Mouse (Mus musculus) T-helper 1 cell (primary cell): ENCODE measurements around the gene Pgm1.

ENCODE experiments used
- in situ Hi-C: fragments of 300-600 bp; cut with MboI, MseI; formaldehyde crosslinking; loops from one replicate; pipeline ENCODE4 v1.15.1; 2025; ENCODE audit warnings: high pct_unique_total_duplicates

Pgm1 gene

DNA sequence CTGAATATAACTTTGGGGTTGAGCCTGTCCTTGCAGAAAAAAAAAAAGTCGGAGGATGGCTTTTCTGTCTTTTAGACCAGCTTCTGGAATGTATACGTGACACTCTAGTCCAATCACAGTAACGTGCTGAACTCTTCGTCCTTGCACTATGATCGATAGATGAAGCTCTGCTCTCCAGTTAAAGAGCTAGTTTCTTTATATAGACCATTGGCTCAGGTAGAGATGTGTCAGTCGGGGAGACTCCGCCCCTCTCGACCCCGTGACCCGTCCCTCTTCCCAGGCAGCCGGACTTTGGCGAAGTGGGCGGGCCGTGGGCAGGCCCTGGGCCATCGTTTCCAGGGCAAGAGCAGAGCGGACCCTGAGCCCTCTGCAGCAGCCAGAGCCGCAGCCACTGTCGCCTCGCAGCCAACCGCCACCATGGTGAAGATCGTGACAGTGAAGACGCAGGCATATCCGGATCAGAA, at the start of gene Pgm1:
TSS of gene Pgm1 (plus strand) at position 266 of the 464 bp plus-strand sequence.
- in situ Hi-C loops = loop anchor here (5.0 to 25.0 kb wide), 4 partner anchors 92 to 1383 kb away; no protein-coding TSS in a partner anchor

DNA sequence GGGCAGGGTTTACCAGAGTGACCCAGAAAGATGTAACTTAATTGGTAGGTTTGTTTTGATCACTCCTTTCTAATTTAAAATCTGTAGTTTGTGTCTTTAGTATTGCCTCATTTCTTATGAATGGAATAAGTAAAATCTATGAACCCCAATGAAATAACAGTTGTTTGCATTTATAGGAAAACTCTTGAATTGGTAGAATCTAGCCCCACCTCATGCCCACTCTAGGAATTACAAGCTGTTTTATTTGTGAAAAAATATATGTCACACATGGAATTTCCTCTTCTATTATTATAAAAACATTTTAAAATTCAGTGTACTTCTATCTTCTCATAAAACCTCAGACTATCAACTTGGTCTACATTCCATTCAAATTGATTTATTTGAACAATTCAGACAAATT, 47.3 kb upstream of the Pgm1 start:
- in situ Hi-C loops = loop anchor here (5.0 kb wide), 1 partner anchor 45 kb away; no protein-coding TSS in a partner anchor

DNA sequence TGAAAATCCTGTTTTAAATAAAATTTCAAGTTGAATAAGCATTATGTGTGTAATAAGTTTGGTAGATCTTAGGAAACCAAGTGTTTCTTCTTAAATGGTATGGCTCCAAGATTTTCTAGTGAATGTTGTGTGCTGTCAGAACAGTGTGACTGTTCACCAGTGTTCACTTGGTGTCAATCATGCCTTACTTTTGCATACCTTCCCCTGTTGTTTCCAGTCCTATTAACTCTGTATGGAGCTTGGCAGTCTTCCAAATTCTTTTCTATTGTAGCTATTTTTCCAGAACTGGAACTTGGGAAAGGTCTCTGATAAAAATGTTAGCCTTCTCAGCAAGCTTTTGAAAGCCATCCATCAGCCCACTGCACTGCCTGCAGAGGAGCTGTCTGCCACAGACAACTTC, 46.8 kb upstream of the Pgm1 start:
- in situ Hi-C loops = loop anchor here (5.0 kb wide), 1 partner anchor 45 kb away; no protein-coding TSS in a partner anchor

DNA sequence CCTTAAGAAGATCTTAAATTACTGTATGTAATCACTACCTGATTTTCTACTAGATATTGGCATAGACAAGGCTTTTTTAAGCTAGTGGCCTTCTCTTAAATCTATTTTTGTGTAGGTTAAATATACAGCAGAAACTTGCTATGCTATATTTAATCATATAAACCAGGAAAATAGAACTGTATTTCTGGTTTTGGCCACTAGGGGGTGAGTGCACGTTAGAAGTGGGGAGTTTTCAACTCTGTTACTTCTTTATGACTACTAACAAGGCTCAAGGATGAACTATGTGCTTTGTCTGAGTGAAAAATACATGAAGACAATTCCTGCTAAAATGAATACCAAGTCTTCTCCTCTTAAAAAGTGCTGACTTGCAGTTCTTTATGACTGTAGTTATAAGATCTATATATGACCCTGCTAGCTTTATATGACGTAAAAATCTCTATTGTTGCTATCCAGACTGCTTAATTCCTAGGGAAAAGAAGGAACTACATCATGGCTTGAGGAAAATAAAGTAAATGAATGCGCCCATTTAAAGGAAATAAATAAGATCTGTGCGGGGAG, 15.2 kb upstream of the Pgm1 start:
- in situ Hi-C loops = loop anchor here (10.0 kb wide), 1 partner anchor 189 kb away; no protein-coding TSS in a partner anchor

DNA sequence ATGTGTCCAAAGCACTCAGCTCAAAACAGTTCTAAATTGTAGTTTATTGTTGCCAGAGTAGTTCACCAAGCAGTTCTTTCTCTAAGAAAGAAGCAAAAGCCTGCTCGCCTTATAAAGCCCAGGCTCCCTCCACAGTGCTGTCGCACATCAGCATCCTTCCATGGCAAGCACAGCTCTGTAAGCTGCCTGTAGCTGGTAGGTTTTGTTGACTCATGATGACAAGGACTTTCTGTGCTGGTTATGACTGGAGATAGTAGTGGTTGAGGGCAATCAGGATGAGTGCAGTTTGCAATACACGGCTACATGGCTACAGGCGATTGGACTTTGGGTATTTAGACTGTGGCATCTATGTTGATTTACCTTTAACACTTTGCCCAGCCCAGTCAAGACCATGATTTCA, 2.8 kb upstream of the Pgm1 start:
- in situ Hi-C loops = loop anchor here (5.0 to 25.0 kb wide), 4 partner anchors 89 to 1386 kb away; no protein-coding TSS in a partner anchor

DNA sequence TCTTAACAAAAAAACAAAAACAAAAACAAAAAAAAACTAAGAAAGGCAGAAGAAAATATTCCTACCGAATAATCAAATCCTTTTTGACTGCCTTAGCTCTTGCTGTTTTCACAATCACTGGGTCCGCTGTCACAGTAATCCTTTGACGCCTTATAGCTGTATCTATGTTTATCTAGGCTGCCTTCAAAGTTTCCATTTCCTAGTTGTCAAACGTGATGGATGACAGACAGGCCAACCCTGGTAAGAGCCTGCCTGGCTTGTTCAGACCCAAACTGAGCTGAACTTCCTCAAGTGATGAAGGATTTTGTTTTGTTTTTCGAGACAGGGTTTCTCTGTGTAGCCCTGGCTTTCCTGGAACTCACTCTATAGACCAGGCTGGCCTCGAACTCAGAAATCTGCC, 693 bp upstream of the Pgm1 start:
- in situ Hi-C loops = loop anchor here (5.0 to 25.0 kb wide), 4 partner anchors 91 to 1384 kb away; no protein-coding TSS in a partner anchor

DNA sequence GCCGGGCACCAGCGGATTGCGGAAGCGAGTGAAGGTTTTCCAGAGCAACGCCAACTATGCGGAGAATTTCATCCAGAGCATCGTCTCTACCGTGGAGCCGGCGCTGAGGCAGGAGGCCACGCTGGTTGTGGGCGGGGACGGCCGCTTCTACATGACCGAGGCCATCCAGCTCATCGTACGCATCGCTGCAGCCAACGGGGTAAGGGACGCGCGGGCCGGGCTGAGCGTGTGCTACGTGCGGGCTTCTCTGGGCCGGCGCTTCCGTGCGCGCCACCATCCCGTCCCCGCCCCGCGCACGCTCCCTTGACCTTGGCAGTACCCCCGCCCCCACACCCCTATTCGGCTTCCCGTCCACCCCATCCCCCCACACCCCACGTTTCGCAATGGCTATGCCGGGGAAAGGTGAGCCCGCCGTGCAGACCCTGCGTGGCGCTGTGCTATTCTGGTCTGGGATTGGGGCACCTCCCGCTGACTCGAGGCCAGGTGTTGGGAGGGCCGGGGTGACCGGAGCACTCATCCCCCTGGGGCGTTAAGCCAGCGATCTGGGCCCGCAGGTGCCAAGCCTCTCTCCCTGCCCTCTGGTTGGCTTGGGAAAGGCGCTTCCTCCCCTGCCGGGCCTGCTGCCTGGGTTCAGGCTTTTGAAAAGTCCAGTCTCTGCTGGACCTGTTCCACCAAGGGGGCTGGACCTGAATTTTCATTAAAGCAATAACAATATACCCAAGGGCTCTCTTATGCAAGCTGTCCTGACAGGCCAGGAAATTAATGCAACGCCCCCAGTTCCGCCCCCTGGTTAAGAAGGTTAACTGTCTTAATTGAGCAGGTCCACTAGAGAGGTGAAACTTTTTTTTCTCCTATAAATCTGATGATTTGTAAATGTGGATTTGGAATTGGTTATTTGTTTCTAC, 651 bp downstream of the Pgm1 start, which contains the start of gene Itgb3bp:
TSS of gene Itgb3bp (minus strand) at position 201 of the 905 bp plus-strand sequence.
- in situ Hi-C loops = loop anchor here (5.0 to 25.0 kb wide), 4 partner anchors 93 to 1382 kb away; no protein-coding TSS in a partner anchor

DNA sequence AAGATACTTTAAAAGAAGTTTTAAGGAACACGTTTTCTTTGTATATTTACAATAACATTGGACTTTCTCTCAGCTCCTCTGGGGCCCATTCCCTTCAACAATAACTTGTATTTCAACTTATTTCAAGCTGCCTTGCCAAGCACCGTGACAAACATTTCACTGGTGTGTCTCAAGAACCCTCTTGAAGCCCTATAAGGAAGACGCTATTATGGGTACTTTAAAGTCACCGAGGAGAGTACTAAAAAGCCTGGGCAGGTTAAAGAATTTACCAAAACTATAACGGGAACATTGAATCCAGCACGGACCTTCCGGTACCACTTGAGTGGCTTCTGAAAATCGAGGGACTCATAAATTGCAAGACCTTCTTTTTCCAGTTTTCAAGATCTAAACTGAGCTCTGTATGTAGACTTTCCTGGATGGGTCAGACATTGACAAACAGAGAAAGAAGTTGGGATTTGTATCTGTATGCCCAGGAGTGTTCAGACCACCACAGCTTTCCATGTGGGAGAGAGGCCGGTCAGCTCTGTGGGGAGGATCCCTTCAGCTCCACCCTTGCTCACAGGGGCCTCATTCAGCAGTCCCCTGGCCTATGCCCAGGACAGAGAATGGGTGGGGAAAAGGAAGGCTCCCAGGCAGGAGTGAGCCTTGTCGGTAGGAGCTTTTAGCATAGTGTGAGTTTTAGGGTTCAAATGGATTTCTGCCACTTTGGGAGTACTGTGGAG, 1.5 kb downstream of the Pgm1 start:
- in situ Hi-C loops = loop anchor here (25.0 kb wide), 2 partner anchors 607 to 1382 kb away; no protein-coding TSS in a partner anchor

DNA sequence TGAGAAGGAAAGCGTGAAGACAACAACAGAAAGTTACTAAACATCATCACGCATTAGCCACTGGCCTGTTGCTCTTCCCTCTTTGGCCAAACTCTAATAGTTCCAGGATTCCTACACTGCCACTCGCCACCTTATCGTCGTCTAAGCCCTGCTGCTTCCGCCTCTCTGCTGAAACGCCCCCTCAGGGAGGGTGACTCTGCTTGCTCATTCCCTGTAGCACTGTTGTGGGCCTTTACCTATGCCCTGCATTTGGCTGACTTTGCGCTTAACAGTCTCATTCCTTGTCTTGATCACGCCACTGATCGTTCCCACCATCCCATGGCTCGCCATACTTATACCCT, 2.0 kb downstream of the Pgm1 start:
- in situ Hi-C loops = loop anchor here (25.0 kb wide), 2 partner anchors 606 to 1381 kb away; no protein-coding TSS in a partner anchor

DNA sequence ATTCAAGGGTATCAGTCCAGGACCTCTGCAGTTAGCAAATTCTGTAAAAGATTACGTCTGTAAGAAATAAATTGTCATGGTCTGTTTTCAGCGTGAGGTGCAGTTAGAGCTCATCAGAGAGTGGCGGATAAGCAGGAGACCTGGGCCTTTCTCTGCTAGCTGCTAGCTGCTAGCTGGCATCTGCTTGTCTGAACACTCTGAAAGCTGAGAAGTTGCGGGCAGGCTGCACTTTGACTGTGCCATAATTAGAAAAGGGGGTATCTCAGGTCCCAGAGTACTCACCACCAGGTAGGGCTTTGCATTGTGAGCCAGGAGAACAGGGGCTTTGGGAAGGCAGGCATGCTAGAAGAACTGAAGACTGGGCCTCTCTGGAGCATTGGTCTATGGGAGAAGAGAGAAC, 2.6 kb downstream of the Pgm1 start:
- in situ Hi-C loops = loop anchor here (25.0 kb wide), 2 partner anchors 605 to 1380 kb away; no protein-coding TSS in a partner anchor

DNA sequence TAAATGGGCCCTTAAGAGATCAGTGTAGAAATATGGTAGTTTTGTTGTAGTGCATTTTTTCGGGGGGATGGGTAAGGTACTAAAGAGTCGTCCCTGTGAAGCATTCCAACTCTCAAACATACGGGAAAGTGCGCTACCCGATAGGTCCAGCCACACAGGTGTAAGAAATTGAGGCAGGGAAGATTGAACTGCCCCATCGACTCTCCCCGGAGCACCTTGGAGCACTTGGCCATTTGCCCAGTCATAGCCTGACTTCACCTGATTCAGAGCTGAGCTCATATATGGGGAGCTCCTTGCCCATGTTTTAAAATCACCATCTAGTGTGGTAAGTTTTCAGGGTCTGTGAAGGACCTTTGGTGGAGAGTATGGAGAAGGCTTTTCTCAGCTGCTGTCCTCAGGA, 5.6 kb downstream of the Pgm1 start:
- in situ Hi-C loops = loop anchor here (25.0 kb wide), 2 partner anchors 602 to 1377 kb away; no protein-coding TSS in a partner anchor

DNA sequence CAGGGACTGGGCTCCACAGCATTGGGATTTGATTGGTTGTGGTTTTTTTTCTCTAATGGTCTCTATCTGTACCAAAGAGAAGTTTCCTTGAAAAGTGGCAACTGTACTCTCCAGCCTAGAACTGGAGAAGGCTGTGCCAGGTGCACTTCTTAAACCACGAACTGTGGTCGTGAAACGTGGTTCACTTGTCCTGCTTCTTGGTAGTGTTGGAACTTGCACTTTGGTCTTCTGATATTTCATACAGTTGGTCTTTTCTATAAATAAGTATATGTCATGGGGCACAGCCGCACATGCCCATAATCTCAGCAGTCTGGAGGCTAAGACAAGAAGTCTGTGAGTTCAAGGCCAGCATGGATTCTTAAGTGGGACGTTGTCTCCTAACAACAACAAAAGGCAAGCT, 7.1 kb downstream of the Pgm1 start:
- in situ Hi-C loops = loop anchor here (25.0 kb wide), 2 partner anchors 601 to 1376 kb away; no protein-coding TSS in a partner anchor

DNA sequence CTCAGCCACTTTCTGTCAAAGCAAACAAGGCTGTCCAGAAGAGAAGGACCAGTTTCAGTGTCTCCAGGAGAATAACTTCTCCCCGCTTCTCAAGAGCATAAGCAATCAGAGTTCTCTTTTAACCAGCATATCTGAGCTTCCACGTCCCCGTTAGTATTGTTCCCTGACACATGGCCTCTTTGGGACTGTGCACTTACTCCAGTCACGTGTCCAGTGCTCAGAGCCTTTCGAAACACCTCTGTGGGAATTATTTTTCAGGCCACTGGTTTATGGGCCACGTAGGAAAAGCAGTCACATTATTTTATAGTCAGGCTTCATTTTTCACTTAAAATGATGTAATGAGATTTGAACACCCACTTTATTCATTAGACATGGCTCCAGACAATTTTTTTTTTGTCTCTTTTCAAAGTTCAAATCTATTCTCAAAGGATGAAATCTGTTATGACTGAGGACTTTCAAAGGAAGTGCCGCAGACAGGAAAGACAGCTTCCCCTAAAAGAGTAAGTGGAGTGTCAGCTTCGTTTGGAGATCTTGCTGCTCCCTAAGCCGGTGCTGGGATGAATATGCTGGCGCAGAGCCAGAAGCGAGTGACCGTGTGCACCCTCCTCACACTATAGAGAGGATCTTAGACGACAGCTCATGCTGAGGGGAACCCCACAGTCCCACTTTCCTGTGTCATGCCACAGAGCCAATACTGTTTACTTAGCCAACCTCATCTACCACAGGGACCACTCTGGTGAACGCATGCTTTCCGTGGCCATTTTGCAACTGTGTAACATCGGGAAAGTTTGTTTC, 10.7 kb downstream of the Pgm1 start:
- in situ Hi-C loops = loop anchor here (25.0 kb wide), 2 partner anchors 597 to 1372 kb away; no protein-coding TSS in a partner anchor

DNA sequence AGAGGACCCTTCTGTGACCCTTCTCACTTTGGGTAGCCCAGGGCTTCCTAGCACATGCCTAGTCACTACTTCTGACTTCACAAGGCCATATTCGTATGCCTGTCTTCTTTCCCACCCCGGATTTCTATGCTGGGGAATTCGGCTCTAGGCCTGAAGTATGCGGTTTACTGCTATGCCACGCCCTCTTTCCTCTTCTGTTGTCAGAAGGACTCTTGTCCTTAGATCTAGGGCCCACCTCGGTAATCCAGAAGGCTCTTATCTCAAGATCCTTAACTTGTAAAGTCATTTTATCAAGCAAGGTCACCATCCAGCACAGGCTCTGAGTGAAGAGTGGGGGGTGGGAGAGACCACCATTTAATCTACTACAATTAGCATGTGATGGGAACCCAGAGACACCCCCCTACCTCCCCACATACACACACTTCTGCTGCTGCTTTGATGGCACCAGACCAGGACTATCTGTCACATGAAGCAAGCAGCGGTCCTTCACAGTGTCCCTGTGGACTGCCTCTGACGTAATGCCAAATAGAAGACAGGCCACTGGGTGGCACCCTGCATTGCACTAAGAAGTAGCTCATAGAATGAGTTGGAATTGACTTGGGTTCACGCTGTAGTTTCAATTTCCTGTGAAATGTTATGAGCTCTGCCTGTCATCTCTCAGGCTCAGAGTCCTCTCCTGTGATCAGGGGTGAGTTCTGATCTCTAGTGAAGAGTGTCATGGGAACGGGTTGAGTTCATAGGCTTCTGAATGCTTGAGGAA, 12.6 kb downstream of the Pgm1 start:
- in situ Hi-C loops = loop anchor here (25.0 kb wide), 2 partner anchors 595 to 1370 kb away; no protein-coding TSS in a partner anchor

DNA sequence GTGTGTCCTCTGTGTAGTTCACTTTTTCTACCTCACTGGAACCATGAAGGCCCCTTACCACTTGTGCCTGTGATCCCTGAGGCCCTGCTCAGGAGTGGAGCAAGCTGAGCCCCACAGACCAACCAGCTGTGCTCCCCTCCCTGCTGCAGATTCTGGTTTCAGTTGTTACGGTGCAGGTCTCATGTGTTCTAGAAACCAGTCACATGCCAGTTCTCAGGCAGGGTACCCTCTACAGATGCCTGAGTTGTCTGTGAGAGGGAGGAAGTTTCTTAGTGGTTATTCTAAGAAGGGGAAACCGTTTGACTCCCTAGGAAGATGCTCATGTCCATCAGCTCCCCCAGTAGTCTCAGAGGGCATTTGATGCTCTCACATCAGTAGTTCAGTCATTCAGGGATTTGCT, 15.4 kb downstream of the Pgm1 start:
- in situ Hi-C loops = loop anchor here (5.0 to 25.0 kb wide), 3 partner anchors 463 to 1368 kb away; no protein-coding TSS in a partner anchor

DNA sequence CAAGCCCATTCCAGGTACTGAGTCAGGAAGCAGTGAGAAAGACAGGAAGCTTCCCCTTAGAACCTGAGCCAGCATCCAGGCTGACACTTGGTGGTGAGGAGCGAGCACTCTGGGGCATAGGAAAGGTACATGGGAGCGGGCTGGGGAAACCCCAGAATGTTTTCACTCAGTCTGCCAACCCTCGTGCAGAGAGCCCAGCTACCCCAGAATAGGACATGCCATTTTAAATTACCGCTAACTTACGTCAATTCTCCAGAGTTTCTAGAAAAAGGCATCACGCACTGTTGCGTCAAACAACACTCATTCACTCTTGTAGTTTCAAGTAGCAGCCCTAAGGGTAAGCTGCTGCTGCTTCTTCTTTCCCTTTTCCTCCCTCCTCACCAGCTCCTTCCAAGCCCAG, 15.8 kb downstream of the Pgm1 start:
- in situ Hi-C loops = loop anchor here (5.0 to 25.0 kb wide), 3 partner anchors 462 to 1367 kb away; no protein-coding TSS in a partner anchor

DNA sequence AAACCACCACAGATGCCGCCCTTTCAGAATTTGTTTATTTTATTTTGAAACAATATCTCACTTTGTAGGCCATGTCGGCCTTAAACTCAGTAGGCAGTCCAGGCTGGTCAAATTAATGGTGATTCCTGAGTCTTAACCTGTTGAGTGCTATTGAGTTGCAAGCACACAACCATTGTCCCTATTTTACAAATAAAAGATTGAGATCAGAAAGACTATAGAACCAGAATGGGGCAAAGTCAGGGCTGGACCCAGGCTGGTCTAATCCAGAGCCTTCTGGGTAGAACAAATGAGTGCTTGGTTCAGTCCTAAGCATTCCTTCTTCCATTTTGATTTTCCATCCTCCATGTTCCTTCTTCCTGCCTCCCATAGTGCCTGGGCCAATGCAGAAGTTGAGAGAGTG, 17.3 kb downstream of the Pgm1 start:
- in situ Hi-C loops = loop anchor here (5.0 to 25.0 kb wide), 3 partner anchors 461 to 1366 kb away; no protein-coding TSS in a partner anchor

DNA sequence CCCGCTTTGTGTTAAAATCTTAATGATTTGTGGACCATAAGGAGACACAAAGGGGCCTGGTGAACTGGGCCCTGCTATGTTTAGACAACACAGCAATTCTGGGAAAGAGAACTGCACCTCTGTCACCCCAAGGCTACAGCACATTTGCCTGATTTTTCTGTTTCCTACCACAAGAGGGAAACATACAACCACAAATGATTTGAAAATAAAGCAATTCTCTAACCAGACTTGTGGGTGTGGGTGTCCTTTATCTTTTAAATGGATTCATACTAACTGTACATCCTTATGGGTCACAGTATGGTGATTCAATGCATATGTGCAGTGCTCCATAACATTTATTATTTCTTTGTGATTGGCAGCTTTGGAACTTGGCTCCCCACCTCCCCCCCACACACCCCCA, 18.0 kb downstream of the Pgm1 start:
- in situ Hi-C loops = loop anchor here (5.0 to 25.0 kb wide), 3 partner anchors 460 to 1365 kb away; no protein-coding TSS in a partner anchor

DNA sequence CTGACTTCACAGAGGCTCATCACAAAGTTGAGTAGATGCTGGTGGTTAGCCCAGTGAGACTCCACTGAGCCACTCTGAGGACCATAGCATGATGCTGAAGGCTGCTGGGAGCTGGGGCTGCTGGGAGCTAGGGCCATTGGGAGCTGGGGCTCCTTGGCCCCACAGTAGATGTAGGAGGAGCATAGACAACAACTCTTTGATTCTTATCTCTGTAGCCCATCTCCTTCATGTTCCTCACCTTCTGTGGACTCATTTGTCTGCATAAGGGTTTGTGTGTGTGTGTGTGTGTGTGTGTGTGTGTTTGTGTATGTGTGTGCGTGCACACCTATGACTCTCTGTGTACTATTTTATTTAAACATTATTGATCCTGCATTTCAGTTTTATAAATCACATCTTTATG, 18.7 kb downstream of the Pgm1 start:
- in situ Hi-C loops = loop anchor here (5.0 to 25.0 kb wide), 3 partner anchors 459 to 1364 kb away; no protein-coding TSS in a partner anchor
